Mouse (Mus musculus) kidney, embryonic 14.5 days (tissue): ENCODE data around the gene Myo10. TPM values are rescaled to one million over a fixed set of nuclear protein-coding genes. Genes with fewer than 3 reads are reported as not detected.
A peak's percentile ranks its signal among the peaks of the same experiment; 100 is the strongest.

ENCODE experiments used
- ATAC-seq: fragments of 200-750 bp; cut with Nextera tagmentation; 2 replicates; pipeline ENCODE4 v1.8.0; 2017; ENCODE audit warnings: moderate number of reproducible peaks, mild to moderate bottlenecking, moderate TSS enrichment, moderate library complexity; ENCODE audit not compliant: low FRiP score, low TSS enrichment
- H3K27ac ChIP-seq: fragments of 300-500 bp; sonication (generic); 2 replicates; pipeline ENCODE4 v1.5.1; 2014; ENCODE audit warnings: low read depth, mild to moderate bottlenecking, low read length, moderate library complexity, mixed read lengths
- H3K27me3 ChIP-seq: fragments of 300-500 bp; sonication (generic); 2 replicates; pipeline ENCODE4 v1.6.1; 2014; ENCODE audit warnings: mild to moderate bottlenecking, low read length; ENCODE audit not compliant: control insufficient read depth, insufficient read depth
- H3K36me3 ChIP-seq: fragments of 300-500 bp; sonication (generic); 2 replicates; pipeline ENCODE4 v1.6.1; 2014; ENCODE audit warnings: low read length, mixed read lengths; ENCODE audit not compliant: control insufficient read depth, insufficient read depth
- H3K4me1 ChIP-seq: fragments of 300-500 bp; sonication (generic); 2 replicates; pipeline ENCODE4 v1.6.1; 2014; ENCODE audit warnings: low read length, mixed read lengths; ENCODE audit not compliant: control insufficient read depth, insufficient read depth
- H3K4me2 ChIP-seq: fragments of 300-500 bp; sonication (generic); replicated peaks from 2 replicates; pipeline ENCODE4 v1.6.1; 2014; ENCODE audit warnings: low read depth, mild to moderate bottlenecking, low read length
- H3K4me3 ChIP-seq: fragments of 300-500 bp; sonication (generic); 2 replicates; pipeline ENCODE4 v1.5.1; 2014; ENCODE audit warnings: mild to moderate bottlenecking, low read length
- H3K9ac ChIP-seq: fragments of 300-500 bp; sonication (generic); 2 replicates; pipeline ENCODE4 v1.6.1; 2014; ENCODE audit warnings: low read depth, mild to moderate bottlenecking, low read length, moderate library complexity
- H3K9me3 ChIP-seq: fragments of 300-500 bp; sonication (generic); 2 replicates; pipeline ENCODE4 v1.6.1; 2016; ENCODE audit warnings: low read length; ENCODE audit not compliant: control insufficient read depth
- WGBS: fragments of 180-500 bp; shearing (Covaris S2); extraction: QIAGEN DNeasy Blood & Tissue Kit; methylation state at CpG from one replicate; pipeline ENCODE4 v1.1.7; 2014; 5-methylcytosine and 5-hydroxymethylcytosine counted together
- polyA plus RNA-seq: library from polyadenylated mRNA; unstranded; fragments of >200 nt; fragmentation: Nextera tagmentation; extraction: Ambion mirVana; gene quantifications from 2 replicates; pipeline ENCODE4 v1.2.1, GENCODE M21; 2014

Myo10 gene
- polyA plus RNA-seq, 1 experiment from 2014 or later, result 52.2 TPM

GRCm38 (mm10) chr15:25604231-25604630 lies 18.1 kb upstream of the Myo10 start:
- no peak overlapping the region for H3K27ac ChIP-seq
- H3K9ac ChIP-seq, result no peak overlapping the region
- no peaks in the 10 kb centered on the region for H3K4me1 ChIP-seq
- ATAC-seq, result no peak
- H3K4me2 ChIP-seq, result no peak overlapping the region
- no peak overlapping the region for H3K4me3 ChIP-seq
- H3K36me3 ChIP-seq, result no peaks in the 10 kb centered on the region
- H3K9me3 ChIP-seq, result no peaks in the 10 kb centered on the region
- WGBS, result 64% methylated on average over 1 of the region's 1 CpGs
- H3K27me3 ChIP-seq, result no peaks in the 10 kb centered on the region

GRCm38 (mm10) chr15:25605376-25605775 lies 16.9 kb upstream of the Myo10 start:
- Histone ChIP-seq H3K9ac (no peak overlapping the region), H3K4me2 (no peak overlapping the region), H3K9me3 (no peaks in the 10 kb centered on the region), H3K4me1 (no peaks in the 10 kb centered on the region), H3K27ac (no peak overlapping the region), H3K36me3 (no peaks in the 10 kb centered on the region), H3K4me3 (no peak overlapping the region), H3K27me3 (no peaks in the 10 kb centered on the region; the same call in 1 of the 2 replicates)
- whole genome bisulfite sequencing, result 72% methylated on average over 4 of the region's 4 CpGs
- ATAC-seq, result no peak

GRCm38 (mm10) chr15:25608742-25609141 lies 13.6 kb upstream of the Myo10 start:
- H3K36me3 ChIP-seq, result no peaks in the 10 kb centered on the region
- H3K4me2 ChIP-seq, result no peak overlapping the region
- no peak overlapping the region for H3K4me3 ChIP-seq
- H3K9me3 ChIP-seq, result no peaks in the 10 kb centered on the region
- H3K27ac ChIP-seq, result no peak overlapping the region
- no peaks in the 10 kb centered on the region; the same call in 1 of the 2 replicates for H3K27me3 ChIP-seq
- ATAC-seq, result no peak
- H3K9ac ChIP-seq, result no peak overlapping the region
- 66% methylated on average over 3 of the region's 3 CpGs for WGBS
- no peaks in the 10 kb centered on the region for H3K4me1 ChIP-seq

- Histone ChIP-seq H3K4me3 (no peak overlapping the region), H3K9me3 (no peaks in the 10 kb centered on the region), H3K36me3 (no peaks in the 10 kb centered on the region), H3K27ac (no peak overlapping the region), H3K4me2 (no peak overlapping the region), H3K4me1 (no peaks in the 10 kb centered on the region), H3K27me3 (no peaks in the 10 kb centered on the region; the same call in 1 of the 2 replicates), H3K9ac (no peak overlapping the region)
- 74% methylated on average over 10 of the region's 10 CpGs for WGBS
- no peak for ATAC-seq
Measured at GRCm38 (mm10) chr15:25609253-25609652, 13.1 kb upstream of the Myo10 start.

GRCm38 (mm10) chr15:25611178-25611577 lies 11.1 kb upstream of the Myo10 start:
- Histone ChIP-seq H3K4me2 (no peak overlapping the region), H3K36me3 (no peaks in the 10 kb centered on the region), H3K9me3 (no peaks in the 10 kb centered on the region), H3K27me3 (no peaks in the 10 kb centered on the region; the same call in 1 of the 2 replicates), H3K4me1 (no peaks in the 10 kb centered on the region), H3K9ac (no peak overlapping the region), H3K27ac (no peak overlapping the region), H3K4me3 (no peak overlapping the region)
- ATAC-seq, result no peak
- 77% methylated on average over 6 of the region's 6 CpGs for WGBS

- no peak overlapping the region for H3K4me2 ChIP-seq
- H3K4me3 ChIP-seq, result no peak overlapping the region
- H3K27me3 ChIP-seq, result no peaks in the 10 kb centered on the region
- peaks cover 8% of the 10 kb centered on the region for H3K4me1 ChIP-seq
- 61% methylated on average over 4 of the region's 4 CpGs for WGBS
- no peaks in the 10 kb centered on the region for H3K9me3 ChIP-seq
- ATAC-seq, result no peak
- no peaks in the 10 kb centered on the region for H3K36me3 ChIP-seq
- no peak overlapping the region for H3K9ac ChIP-seq
- H3K27ac ChIP-seq, result no peak overlapping the region
Measured at GRCm38 (mm10) chr15:25620560-25620959, 1.8 kb upstream of the Myo10 start.

GRCm38 (mm10) chr15:25621351-25622199 lies 750 bp upstream of the Myo10 start:
- ATAC-seq, result no peak
- Histone ChIP-seq H3K4me2 (peak overlapping the region; percentile 58), H3K36me3 (no peaks in the 10 kb centered on the region), H3K9me3 (no peaks in the 10 kb centered on the region), H3K27ac (peak overlapping the region; percentile 30; the same call in 1 of the 2 replicates), H3K9ac (peak overlapping the region; percentile 34; the same call in 1 of the 2 replicates), H3K4me1 (peaks cover 8% of the 10 kb centered on the region), H3K27me3 (no peaks in the 10 kb centered on the region), H3K4me3 (peak overlapping the region; percentile 59)
- 4% methylated on average over 20 of the region's 20 CpGs for WGBS

- Histone ChIP-seq H3K4me3 (peak overlapping the region; percentile 59), H3K4me2 (peak overlapping the region; percentile 43), H3K9me3 (no peaks in the 10 kb centered on the region), H3K4me1 (peaks cover 16% of the 10 kb centered on the region), H3K9ac (peak overlapping the region; percentile 90), H3K27ac (peak overlapping the region; percentile 87), H3K27me3 (no peaks in the 10 kb centered on the region), H3K36me3 (no peaks in the 10 kb centered on the region)
- peak; percentile 25 for ATAC-seq
- WGBS, result under 1% methylated on average over 61 of the region's 61 CpGs
Measured at GRCm38 (mm10) chr15:25622867-25623471, 644 bp downstream of the Myo10 start.
